Mouse (Mus musculus): ENCODE measurements around the gene Fbxo6.
"Not testable (repeated sequence)": the region's sequence is repeated elsewhere in the genome, so short reads cannot be mapped to it uniquely, and the experiment has no call there.

Fbxo6 gene
- long read RNA-seq, experiment 1, transcript Fbxo6-208 (6 exons, 1,240 nt): minor isoform, 8 of 58 reads
- long read RNA-seq, experiment 1, transcript Fbxo6-201 (6 exons, 1,346 nt): major isoform, 33 of 58 reads
- long read RNA-seq, experiment 1, transcript Fbxo6-206 (6 exons, 811 nt): minor isoform, 6 of 58 reads
- long read RNA-seq, experiment 1, transcript Fbxo6-202 (6 exons, 1,163 nt): minor isoform, 8 of 58 reads
- long read RNA-seq, experiment 1, partial matches to known transcripts: 0 of 58 reads
- long read RNA-seq, experiment 1, other reads (novel, unspliced or antisense): 2 of 58 reads
- long read RNA-seq, experiment 2, transcript Fbxo6-202 (6 exons, 1,163 nt): minor isoform, 10 of 68 reads
- long read RNA-seq, experiment 2, transcript Fbxo6-201 (6 exons, 1,346 nt): major isoform, 28 of 68 reads
- long read RNA-seq, experiment 2, transcript Fbxo6-208 (6 exons, 1,240 nt): minor isoform, 15 of 68 reads
- long read RNA-seq, experiment 2, transcript Fbxo6-206 (6 exons, 811 nt): minor isoform, 12 of 68 reads
- long read RNA-seq, experiment 2, partial matches to known transcripts: 1 of 68 reads
- long read RNA-seq, experiment 2, other reads (novel, unspliced or antisense): 1 of 68 reads

DNA sequence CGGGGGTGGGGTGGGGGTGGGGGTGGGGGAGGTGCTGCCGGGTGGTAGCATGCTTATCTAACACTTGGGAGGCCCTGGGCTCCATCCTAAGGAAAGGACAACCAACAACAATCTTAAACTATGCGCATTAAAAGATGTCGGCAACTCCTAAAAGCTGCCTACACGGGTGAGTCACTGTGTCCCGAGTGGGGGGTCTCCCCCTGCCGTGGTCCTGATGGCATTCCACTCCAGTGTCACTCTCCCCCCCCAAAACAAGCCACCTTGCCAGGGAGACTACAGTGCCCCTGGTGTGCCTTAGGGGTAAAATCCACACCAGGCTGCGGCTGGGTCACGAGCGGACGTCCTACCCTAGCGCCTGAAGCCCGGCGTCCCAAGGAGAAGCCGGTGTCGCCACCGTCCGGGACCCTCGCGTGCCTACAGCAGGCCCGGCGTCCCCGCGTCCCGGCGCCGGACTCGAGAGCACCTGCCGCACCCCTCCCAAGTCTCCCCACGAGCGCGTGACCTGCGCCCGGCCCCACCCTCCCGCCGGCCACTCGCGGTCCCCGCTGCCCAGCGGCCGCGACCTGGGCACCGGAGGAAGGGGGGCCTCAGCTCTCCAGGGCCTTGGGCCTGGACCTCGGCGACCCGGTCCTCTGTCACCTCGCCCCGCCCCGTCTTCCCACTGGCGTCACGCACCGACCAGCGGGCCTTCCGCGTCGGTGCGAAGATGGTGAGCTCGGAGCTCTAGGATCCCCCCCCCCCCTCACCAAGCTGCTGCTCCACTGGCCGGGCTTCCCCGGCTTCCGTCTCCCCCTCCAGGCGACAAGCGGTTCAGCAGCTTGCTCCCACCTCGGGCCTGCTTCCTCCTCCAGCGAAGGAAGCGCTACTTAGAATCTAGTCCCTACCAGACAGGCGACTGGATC is at the start of gene Fbxo6:
Gene Fbxo6, minus strand, starts transcription at position 874 of the 902 bp plus-strand sequence.
- intact Hi-C loops (cut with DNase I): no loop called here

DNA sequence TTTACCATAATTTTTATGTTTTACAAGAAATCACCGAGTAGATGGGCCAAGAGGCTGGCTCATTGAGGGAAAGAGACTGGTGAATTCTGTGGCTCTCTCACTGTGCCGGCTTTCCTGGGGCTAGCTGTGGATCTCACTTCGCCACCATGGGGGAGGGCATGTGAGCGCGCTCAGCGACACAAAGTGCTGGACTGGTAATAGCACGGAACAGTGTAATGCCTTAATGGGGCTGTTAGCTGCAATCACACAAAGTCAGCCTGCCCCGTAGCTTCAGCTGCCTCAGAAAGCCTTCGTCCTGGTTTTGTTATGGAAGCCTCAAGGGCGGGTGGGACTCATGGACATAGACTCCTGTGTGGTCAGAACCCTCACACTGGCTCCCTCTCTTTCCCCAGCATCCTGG is 46.8 kb upstream of the Fbxo6 start:
- intact Hi-C loops (cut with DNase I): loop anchor here (10.0 kb wide), 1 partner anchor 206 kb away; no protein-coding TSS in a partner anchor

DNA sequence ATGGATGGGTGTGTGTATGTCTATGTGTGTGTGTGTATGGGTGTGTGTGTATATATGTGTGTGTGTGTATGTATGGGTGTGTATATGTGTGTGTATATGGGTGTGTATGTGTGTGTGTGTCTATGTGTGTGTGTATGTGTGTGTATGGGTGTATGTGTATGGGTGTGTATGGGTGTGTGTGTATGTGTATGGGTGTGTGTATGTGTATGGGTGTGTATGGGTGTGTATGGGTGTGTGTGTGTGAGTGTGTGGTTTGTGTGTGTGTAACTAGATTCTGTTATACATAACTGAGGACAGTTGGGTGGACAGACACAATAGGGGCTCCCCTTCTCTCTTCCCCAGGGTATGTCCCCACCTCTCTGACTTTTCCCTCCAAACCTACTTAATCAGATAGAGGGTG is 42.5 kb upstream of the Fbxo6 start:
- intact Hi-C loops (cut with DNase I): loop anchor here (10.0 kb wide), 1 partner anchor 210 kb away; no protein-coding TSS in a partner anchor

DNA sequence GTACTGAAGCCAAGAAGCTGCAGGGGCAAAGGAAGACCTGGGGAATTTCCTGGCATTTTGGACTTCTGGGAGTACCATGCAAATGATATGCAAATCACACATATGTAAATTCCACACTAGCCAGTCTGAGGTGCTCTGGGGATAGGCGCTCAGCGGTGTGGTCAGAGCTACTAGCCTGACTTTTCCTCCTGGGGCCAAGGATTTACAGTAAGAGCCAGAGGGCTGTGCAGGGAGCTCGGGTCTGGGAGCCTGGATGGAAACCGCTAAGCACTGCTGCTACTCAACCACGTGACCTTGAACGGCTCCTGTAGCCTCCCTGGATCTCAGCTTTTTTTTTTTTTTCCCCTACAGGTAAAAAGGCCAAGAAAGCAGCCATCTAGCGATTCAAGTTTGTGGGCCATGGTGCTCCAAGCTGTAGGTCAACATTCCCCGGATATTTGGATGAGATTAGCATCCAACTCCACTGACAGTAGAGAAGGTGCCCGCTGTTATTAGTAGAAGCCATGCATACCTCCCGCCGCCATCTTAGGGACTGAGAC is 40.8 kb upstream of the Fbxo6 start:
- intact Hi-C loops (cut with DNase I): loop anchor here (10.0 kb wide), 1 partner anchor 212 kb away; no protein-coding TSS in a partner anchor

DNA sequence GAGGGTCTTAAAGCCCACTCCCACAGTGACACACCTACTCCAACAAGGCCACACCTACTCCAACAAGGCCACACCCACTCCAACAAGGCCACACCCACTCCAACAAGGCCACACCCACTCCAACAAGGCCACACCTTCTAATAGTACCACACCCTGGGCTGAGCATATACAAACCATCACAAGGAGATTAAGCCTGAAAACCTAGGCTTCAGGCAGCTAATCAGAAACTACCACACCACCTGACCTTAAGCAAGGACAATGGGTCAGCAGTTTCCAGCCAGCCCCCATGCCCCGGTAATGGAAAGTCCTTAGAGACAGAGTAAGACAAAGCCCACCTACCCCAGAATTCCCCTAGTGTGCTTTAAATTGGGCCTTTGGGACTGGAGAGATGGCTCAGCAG is 36.8 kb upstream of the Fbxo6 start:
- intact Hi-C loops (cut with DNase I): not testable (repeated sequence)

DNA sequence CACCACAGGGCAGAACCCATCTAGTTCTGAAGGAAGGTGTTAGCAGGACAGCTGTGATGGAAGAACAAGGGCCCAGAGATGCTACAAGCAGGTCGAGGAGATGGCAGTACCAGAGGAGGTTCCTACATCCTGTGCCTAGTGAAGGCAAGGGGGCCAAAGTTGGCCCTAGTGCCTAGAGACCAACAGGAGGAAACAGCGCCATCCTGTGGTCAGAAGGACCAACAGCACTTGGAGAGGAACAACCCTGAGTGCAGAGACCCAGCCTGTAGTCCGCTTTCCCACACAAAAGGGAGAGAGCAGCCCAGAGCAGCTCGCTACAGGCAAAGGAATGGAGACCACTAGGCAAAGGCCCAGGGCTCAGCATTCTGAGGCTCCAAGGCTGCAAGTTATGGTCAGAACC is 33.9 kb upstream of the Fbxo6 start:
- intact Hi-C loops (cut with DNase I): no loop called here

DNA sequence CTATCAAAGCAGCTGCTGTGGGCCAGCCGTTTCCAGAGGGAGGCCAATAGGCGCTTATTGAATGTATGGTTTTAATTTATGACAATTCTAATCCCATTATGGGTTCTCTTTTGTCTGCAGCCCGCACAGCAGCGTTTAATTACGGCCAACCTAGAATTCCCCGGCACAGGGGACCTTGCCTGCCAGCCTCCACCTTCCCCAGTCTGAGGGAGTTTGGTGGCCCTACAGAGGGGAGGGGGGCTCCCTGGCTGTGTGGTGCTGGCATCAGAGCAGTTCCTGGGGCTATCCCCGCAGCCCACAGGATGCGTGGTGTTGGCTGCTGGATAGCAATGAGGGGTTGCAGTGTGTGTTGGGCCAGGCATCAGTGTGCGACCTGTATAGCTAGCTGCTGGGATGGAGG is 32.6 kb upstream of the Fbxo6 start:
- intact Hi-C loops (cut with DNase I): no loop called here

DNA sequence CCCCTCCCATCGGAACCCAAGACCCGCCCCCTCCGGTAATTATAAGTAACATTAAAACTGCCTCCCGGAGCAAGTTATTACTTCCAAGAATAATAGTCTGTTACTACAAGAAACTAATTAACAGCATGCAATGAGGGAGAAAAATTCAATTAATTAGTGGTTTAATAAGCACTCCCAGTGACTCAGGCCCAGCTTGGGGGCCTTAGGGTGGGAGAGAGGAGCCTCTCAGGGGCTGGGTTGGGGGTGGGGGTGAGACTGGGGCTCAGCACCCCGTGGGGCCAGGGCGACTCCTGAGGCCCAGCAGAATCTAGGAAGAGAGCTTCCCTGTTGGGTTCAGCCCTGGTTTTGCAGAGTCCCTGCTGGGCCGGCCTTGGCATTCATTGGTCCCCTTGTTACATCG is 30.4 kb upstream of the Fbxo6 start:
- intact Hi-C loops (cut with DNase I): no loop called here

DNA sequence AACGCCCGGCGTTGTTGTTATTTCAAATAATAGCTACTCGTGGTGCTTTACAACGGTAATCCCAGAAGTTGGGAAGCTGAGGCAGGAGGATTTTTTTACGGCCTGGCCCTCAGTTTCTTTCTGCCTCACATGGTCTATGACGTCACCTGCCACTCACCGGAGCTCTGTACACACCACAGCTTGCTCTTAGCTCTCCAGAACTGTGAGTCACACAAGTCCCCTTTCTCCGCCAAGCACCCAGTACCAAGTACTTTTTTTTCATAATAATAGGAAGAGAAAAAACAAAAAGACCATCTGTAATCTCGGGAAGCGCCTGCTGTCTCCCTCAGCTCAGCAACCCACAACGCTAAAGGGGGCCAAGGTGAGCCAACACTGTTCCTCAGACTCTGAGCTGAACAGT is 29.5 kb upstream of the Fbxo6 start:
- intact Hi-C loops (cut with DNase I): no loop called here

DNA sequence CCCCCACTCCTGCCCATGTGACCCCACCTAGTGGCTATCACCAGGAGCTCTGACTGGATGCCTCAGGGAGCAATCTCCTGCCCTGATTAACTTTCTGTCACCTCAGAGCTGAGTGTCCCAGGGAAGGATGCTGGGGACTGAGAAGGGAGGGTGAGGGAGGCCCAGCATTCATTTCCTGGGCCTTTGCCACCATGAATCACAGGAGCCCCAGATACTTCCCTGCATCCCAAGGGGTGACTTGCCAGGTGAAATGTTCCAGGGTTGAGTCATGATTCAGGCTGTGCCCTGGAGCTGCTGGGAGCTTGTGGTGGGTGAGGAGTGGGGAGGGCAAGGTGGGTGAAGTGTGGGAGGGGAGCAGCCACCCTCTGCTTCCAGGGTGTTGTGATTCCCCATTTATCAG is 25.8 kb upstream of the Fbxo6 start:
- intact Hi-C loops (cut with DNase I): loop anchor here (5.0 kb wide), 1 partner anchor 110 kb away; the partner anchor contains the start of gene Disp3

DNA sequence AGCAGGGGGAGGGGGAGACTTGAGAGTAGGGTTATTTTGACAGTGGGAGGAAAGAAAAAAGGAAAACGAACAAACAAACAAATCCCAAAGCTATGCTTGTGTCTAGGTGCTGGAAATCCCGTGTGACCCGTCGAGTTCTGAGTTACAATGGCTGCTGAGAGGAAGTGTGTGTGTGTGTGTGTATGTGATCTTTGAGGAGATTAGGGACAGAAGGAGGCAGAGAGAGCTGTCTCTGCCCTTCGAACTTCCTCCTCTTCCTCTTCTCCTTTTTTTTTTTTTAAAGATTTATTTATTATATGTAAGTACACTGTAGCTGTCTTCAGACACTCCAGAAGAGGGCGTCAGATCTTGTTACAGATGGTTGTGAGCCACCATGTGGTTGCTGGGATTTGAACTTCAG is 24.7 kb upstream of the Fbxo6 start:
- intact Hi-C loops (cut with DNase I): loop anchor here (5.0 kb wide), 1 partner anchor 111 kb away; the partner anchor contains the start of gene Disp3

DNA sequence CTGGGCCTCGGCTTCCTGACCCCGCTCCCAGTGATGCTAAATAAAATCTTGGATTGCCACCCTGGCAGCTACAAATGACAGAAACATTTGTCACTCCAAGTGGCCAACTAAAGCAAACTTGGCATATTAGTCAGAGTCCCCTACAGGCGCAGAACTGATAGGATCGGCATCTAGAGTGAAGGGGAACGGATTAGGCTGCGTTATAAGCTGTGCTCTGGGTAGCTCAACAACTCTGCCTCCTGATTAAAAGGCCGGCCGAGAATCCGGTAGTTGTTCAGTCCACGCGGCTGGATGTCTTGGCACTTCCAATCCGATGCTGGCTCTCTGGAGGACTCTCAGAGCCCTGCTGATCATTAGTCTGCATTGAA is 22.5 kb upstream of the Fbxo6 start:
- intact Hi-C loops (cut with DNase I): loop anchor here (5.0 kb wide), 1 partner anchor 163 kb away; no protein-coding TSS in a partner anchor

DNA sequence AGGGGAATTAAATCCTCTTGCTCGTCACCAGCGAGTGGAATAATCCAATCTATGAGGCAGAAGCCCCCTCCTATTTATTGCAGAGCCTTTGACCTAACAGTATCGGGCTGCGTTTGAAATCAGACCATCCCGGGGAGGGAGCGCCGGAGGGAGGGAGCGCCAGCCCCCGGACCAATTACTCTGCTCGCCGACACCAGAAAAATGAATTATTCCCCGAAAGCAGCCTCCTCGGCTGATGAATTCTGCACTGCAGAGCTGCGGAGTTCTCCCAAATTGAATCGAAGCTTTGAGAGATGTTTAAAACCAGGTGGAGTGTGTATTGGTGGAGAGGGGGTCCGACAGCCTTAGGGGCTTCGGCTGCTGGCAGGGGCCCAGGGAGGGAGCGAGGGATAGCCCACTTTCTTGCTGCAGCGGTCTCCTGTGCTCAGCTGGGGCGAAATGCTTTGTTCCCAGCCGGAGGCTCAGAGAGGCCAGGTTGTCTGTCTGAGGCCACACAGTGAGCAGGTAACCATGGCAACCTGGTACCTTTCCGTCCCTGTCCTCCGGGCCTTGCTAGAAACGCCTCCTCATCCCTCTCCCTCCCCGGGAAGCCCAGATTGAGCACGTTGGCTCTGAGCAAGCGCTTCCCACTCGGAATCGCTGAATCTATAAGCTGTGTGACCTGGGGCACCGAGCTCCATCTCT is 22.0 kb upstream of the Fbxo6 start:
- intact Hi-C loops (cut with DNase I): loop anchor here (5.0 kb wide), 1 partner anchor 163 kb away; no protein-coding TSS in a partner anchor

DNA sequence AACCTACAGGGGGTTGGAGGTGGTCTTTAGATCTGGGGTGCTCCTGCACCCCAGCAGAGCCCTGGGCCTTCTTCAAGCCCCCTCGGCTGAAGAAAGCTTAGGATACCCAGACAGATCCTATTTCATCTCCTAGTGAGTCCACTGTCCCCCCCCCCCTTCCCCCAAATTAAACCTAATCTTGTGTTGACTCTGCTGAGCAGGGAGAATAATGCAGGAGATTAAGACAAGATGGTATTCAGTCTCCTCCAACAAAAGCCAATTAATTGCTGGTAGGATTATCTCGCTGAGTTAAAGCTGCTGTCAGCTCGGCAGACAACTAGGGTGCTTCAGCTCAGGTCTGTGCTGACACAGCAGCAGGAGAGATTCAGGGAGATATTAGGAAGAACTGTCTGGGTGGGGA is 19.3 kb upstream of the Fbxo6 start:
- intact Hi-C loops (cut with DNase I): loop anchor here (2.0 to 5.0 kb wide), 2 partner anchors 166 to 264 kb away; no protein-coding TSS in a partner anchor

DNA sequence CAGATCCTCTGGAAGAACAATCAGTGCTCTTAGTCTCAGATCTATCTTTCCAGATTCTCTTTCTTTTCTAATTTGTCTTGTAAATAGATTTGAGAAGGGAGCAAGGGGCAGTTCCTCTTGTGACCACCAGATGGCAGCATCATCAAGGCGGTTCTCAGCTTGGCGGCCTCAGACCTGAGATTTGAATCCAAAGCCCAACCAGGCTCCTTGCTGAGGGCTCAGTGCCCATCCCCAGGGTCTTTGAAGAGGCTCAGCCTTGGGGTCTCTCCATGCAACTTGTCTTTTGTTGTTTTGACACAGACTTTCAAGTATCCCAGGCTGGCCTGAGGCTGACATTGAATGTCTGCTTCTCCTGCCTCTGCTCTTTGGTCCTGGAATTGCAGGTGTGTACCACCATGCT is 18.9 kb upstream of the Fbxo6 start:
- intact Hi-C loops (cut with DNase I): loop anchor here (2.0 to 5.0 kb wide), 2 partner anchors 166 to 264 kb away; no protein-coding TSS in a partner anchor

DNA sequence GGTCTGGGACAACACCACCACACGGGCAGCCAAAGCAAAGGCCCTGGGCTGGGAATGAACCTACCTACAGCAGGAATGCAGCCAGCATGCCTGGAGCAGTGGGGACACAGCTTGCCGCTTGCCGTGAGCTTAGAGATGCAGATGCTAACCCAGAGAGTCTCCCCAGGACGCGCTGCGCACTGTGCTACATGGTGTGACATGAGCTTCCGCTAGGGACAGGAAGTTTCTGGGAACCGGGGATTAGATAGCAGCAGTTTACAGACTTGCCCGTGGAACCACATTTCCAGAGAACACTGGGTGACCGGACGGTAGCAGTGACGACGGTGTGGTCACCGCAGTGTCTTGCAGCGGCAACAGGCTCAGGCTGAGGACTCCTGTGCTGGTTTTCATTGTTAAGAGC is 17.6 kb upstream of the Fbxo6 start:
- intact Hi-C loops (cut with DNase I): loop anchor here (2.0 kb wide), 1 partner anchor 219 kb away; no protein-coding TSS in a partner anchor

DNA sequence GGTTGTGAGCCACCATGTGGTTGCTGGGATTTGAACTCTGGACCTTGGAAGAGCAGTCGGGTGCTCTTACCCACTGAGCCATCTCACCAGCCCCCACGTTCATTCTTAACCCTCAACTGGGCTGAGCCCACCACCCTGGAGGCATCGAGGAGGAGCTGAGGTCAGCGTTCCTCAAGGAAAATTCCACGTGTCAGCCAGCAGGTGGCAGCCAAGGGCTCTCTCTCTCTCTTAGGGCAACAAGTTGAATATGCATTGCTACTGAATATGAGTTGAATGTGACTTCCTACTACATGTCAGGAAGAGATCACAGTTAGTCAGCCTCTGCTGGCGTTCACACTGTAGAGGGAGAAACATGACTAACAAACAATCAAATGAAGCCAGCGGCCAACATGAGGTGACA is 16.3 kb upstream of the Fbxo6 start:
- intact Hi-C loops (cut with DNase I): loop anchor here (2.0 kb wide), 1 partner anchor 221 kb away; no protein-coding TSS in a partner anchor

DNA sequence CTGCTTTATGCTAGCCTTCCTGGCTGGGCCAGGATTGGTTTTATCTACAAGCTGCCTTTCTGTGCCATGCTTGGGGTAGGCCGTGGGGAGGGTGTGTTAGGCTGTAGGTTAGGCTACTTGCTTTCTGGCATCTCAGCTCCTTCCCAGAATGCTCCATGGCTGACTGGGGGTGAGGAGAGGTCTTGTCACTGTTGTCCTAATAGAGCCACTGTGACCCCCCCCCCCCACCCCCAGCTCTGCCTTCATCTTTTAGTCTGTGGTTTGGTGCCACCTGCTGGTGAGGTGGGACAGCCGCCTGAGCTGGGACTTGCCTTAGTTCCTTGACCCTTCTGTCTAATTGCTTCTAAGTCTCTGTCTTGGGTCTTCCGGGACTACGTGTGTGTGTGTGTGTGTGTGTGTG is 15.0 kb upstream of the Fbxo6 start:
- intact Hi-C loops (cut with DNase I): no loop called here

DNA sequence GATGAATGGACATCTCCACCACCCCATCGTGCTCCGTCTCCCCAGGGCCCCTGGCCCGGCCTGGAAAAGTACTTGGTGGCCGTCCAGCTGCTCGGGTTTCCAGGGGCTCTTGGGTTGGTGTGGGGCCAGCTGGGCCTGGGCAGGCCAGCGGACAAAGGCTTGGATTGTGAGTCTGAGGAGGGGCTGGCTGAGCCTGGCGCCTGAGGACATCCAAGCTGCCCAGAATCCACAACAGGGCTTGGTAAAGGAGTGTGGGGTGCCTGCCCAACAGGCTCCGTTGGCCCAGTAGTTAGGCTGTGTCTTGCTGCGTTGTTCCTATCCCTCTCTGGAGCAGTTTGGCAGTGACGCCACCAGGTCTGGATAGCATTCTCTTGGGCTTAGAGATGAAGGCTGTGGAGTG is 14.5 kb upstream of the Fbxo6 start:
- intact Hi-C loops (cut with DNase I): no loop called here

DNA sequence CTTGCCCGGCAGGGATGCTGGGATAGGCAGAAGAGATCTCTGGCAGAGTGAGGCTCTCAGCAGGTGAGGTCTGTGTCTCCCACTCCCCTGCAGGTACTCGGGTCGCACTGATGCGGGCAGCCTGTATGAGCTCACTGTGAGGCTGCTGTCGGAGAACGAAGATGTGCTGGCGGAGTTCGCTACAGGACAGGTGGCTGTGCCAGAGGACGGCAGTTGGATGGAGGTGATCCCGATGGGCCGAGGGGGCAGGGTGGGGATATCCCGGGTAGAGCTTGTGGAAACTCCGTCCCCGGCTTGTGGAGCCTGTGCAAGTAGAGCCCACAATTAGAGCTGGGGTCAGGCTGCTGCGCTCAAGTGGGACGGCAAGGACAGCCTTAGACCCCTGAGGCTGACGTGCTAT is 13.6 kb upstream of the Fbxo6 start:
- intact Hi-C loops (cut with DNase I): loop anchor here (1.0 kb wide), 1 partner anchor 51 kb away; no protein-coding TSS in a partner anchor

All from adrenal gland (tissue).